Mouse (Mus musculus): ENCODE data around the gene Chd9.

Chd9 gene

DNA sequence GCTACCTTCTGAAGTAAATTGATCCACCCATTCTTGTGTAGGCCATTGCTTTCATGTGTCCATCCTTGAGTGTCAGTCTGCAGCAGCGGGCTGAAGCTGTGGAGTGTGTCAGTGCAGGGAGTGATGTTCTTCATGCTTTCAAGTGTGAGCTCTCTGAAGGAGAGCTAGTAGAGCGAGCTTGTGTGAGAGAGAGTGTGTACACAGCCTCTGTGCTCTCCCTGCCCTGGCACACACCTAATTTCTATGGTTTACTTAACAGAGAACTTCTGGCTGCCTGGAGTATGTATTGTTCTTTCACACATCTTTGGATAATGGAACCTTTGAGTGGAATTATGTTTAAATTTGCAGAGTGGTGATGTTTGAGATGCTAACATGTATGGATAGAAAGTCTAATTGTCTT lies 261.4 kb downstream of the Chd9 start:
- no peak for DNase-seq

GRCm38 (mm10) chr8:91094135-91094534 lies 266.0 kb downstream of the Chd9 start:
- DNase-seq, result no peak

DNA sequence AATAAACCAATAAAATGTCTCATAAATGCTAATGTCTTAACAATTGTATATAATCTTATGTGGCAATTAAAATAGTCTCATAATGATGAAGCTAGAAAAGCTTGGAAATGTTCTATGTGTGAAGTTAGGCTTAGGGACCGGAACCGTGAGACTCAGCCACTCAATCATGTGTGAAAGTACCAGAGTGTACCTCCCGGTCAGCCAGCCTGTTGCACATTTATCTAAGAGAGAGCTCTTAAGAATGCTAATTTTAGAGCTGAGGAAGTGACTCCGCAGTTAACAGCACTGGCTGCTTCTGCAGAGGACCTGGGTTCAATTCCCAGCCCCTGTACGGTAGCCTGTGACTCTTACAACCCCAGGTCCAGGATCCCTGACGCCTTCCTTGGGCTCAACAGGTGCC lies 270.0 kb downstream of the Chd9 start:
- no peak for DNase-seq
